Mouse (Mus musculus): Measurements from ENCODE around the gene Git2.

Gene Git2

GRCm38 (mm10) chr5:114764812-114765735 lies 10.2 kb downstream of the Git2 start:
- DNase-seq (ENCODE audit: low spot score) = no peak

GRCm38 (mm10) chr5:114761980-114762379 lies 13.3 kb downstream of the Git2 start:
- no peak for DNase-seq (ENCODE audit: low spot score)

- DNase-seq (ENCODE audit: low spot score) = no peak
Observed at GRCm38 (mm10) chr5:114759536-114760090, 15.7 kb downstream of the Git2 start.

GRCm38 (mm10) chr5:114753384-114753783 lies 21.9 kb downstream of the Git2 start:
- no peak for DNase-seq (ENCODE audit: low spot score)

- DNase-seq (ENCODE audit: low spot score) = no peak
Observed at GRCm38 (mm10) chr5:114752397-114752796, 22.9 kb downstream of the Git2 start.

GRCm38 (mm10) chr5:114750325-114750724 lies 25.0 kb downstream of the Git2 start:
- DNase-seq (ENCODE audit: low spot score) = no peak

- no peak for DNase-seq (ENCODE audit: low spot score)
Observed at GRCm38 (mm10) chr5:114747521-114747920, 27.8 kb downstream of the Git2 start.

- DNase-seq (ENCODE audit: low spot score) = no peak
Observed at GRCm38 (mm10) chr5:114746886-114747285, 28.4 kb downstream of the Git2 start.

GRCm38 (mm10) chr5:114745581-114745980 lies 29.7 kb downstream of the Git2 start:
- DNase-seq (ENCODE audit: low spot score) = no peak

GRCm38 (mm10) chr5:114743697-114744090 lies 31.6 kb downstream of the Git2 start:
- no peak for DNase-seq (ENCODE audit: low spot score)

- DNase-seq (ENCODE audit: low spot score) = no peak
Observed at GRCm38 (mm10) chr5:114742998-114743696, 32.2 kb downstream of the Git2 start.

GRCm38 (mm10) chr5:114742572-114742971 lies 32.7 kb downstream of the Git2 start:
- DNase-seq (ENCODE audit: low spot score) = no peak

- no peak for DNase-seq (ENCODE audit: low spot score)
Observed at GRCm38 (mm10) chr5:114740595-114740994, 34.7 kb downstream of the Git2 start.

GRCm38 (mm10) chr5:114738707-114739241 lies 36.5 kb downstream of the Git2 start:
- no peak for DNase-seq (ENCODE audit: low spot score)

- no peak for DNase-seq (ENCODE audit: low spot score)
Observed at GRCm38 (mm10) chr5:114737090-114737887, 38.0 kb downstream of the Git2 start.

GRCm38 (mm10) chr5:114733606-114734005 lies 41.7 kb downstream of the Git2 start:
- DNase-seq (ENCODE audit: low spot score) = no peak

GRCm38 (mm10) chr5:114731969-114732368 lies 43.3 kb downstream of the Git2 start:
- DNase-seq (ENCODE audit: low spot score) = no peak

- DNase-seq (ENCODE audit: low spot score) = no peak
Observed at GRCm38 (mm10) chr5:114731498-114731897, 43.8 kb downstream of the Git2 start.

- DNase-seq (ENCODE audit: low spot score) = no peak
Observed at GRCm38 (mm10) chr5:114730129-114730528, 45.2 kb downstream of the Git2 start.

GRCm38 (mm10) chr5:114728160-114728559 lies 47.2 kb downstream of the Git2 start:
- DNase-seq (ENCODE audit: low spot score) = no peak

- DNase-seq (ENCODE audit: low spot score) = no peak
Observed at GRCm38 (mm10) chr5:114722846-114723245, 52.5 kb downstream of the Git2 start.

- no peak for DNase-seq (ENCODE audit: low spot score)
Observed at GRCm38 (mm10) chr5:114721969-114722368, 53.3 kb downstream of the Git2 start.
